Mouse (Mus musculus): ENCODE results near the gene Slc6a16. TPM values are rescaled to one million over a fixed set of nuclear protein-coding genes. Genes with fewer than 3 reads are reported as not detected.

The Slc6a16 gene
- polyA plus RNA-seq (2015; fragmentation: Nextera tagmentation; extraction: Ambion mirVana), result 0.24 and 0.28 TPM in 2 replicates

DNA sequence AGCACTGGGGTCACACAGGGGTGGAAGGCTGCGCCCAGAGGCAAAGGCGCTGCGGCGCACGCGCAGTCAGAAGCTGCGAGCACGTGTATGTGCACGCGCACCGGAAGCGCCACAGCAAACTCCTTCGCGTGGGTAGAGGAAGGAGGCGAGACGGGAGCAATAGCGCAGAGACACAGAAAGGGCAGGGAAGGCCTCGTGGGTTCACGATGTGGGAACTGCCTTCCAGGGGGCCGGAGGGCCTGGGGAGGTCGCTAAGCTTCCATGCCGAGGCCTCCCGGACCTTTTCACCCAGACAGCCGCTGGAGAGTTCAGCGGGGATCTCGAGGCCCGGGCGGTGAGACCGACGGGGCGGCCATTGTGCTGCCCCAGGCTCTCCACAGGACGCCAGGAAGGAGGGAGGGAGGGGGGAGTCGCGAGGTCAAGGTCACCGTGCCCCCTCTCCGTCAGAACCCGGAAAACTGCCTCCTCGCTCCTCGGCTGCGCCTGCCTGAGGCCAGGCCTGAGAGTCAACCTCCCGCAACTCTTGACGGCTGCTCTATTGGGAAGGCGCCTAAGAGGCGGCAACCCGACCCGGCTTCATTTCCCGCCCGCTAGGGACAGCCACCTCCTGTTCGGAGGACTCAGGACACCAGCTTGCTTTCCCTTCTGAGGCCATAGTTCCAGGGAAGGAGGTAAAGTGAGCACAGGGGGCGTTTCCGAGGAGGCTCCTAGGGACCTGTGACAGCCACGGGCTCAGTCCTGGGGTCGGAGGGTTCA, at the start of gene Slc6a16:
Gene Slc6a16, plus strand, starts transcription at position 453 of the 756 bp plus-strand sequence.
- Histone ChIP-seq H3K4me3 (replicated peaks) (peak within 1 kb of the TSS; percentile 32), H3K4me1 (replicated peaks) (peaks cover 11% of the 10 kb centered on the region), H3K9ac (replicated peaks) (peak within 1 kb of the TSS; percentile 42), H3K9me3 (no peaks in the 10 kb centered on the region), H3K36me3 (no peaks in the 10 kb centered on the region), H3K4me2 (replicated peaks) (peak within 1 kb of the TSS; percentile 61), H3K27ac (no peak within 1 kb of the TSS), H3K27me3 (peaks cover 49% of the 10 kb centered on the region)
- ATAC-seq, result peak; percentile 37
- 9% methylated on average over 52 of the region's 53 CpGs for whole genome bisulfite sequencing

- no peak for ATAC-seq
- H3K4me2 ChIP-seq (replicated peaks), result no peak overlapping the region
- peaks cover 14% of the 10 kb centered on the region for H3K4me1 ChIP-seq (replicated peaks)
- no peak overlapping the region for H3K9ac ChIP-seq (replicated peaks)
- H3K4me3 ChIP-seq (replicated peaks), result no peak overlapping the region
- H3K27ac ChIP-seq, result no peak overlapping the region
- H3K36me3 ChIP-seq, result no peaks in the 10 kb centered on the region
- 87% methylated on average over 2 of the region's 2 CpGs for WGBS
- no peaks in the 10 kb centered on the region for H3K9me3 ChIP-seq
- peaks cover 42% of the 10 kb centered on the region for H3K27me3 ChIP-seq
These were observed 49.7 kb upstream of the Slc6a16 start for GRCm38 (mm10) chr7:45191161-45191560.

DNA sequence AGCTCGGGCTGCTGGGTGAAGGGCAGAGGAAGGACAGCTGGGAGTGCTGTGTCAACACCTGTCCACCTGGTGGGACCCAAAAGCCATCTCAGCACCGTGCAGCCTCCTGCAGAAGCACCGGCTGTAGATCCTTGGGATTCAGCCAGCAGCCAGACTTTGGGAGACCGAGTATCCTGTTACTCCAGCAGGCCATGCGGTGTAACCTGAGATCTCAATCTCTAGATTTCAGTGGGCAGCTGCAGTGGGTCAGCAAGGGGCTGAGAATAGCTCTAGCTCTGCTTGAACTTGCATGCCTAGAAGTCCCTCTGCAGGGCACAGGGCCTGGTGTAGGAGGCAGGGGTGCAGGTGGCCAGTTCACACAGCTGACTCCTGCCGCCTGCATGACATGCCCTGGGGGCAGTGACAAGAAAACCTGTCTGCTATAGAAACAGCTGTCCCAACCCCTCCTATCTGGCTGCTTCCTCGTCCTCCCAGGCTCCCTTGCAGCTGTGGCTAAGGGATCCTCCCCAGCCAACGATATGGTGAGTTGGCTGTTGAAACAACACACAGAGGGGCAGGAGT, 49.0 kb upstream of the Slc6a16 start:
- no peak overlapping the region for H3K4me3 ChIP-seq (replicated peaks)
- WGBS, result 29% methylated on average over 8 of the region's 8 CpGs
- H3K36me3 ChIP-seq, result no peaks in the 10 kb centered on the region
- 0 out of 2 replicates have a peak overlapping the region, but pooled peaks have one; percentile 12 for H3K9ac ChIP-seq (replicated peaks)
- H3K9me3 ChIP-seq, result no peaks in the 10 kb centered on the region
- H3K4me2 ChIP-seq (replicated peaks), result no peak overlapping the region
- H3K27ac ChIP-seq, result no peak overlapping the region
- peaks cover 35% of the 10 kb centered on the region for H3K27me3 ChIP-seq
- H3K4me1 ChIP-seq (replicated peaks), result peaks cover 12% of the 10 kb centered on the region
- ATAC-seq, result no peak

- no peak overlapping the region for H3K27ac ChIP-seq
- 87% methylated on average over 7 of the region's 7 CpGs for WGBS
- no peak overlapping the region for H3K4me2 ChIP-seq (replicated peaks)
- H3K4me3 ChIP-seq (replicated peaks), result no peak overlapping the region
- ATAC-seq, result no peak
- 0 out of 2 replicates have a peak overlapping the region, but pooled peaks have one; percentile 19 for H3K9ac ChIP-seq (replicated peaks)
- peaks cover 12% of the 10 kb centered on the region for H3K4me1 ChIP-seq (replicated peaks)
- H3K9me3 ChIP-seq, result no peaks in the 10 kb centered on the region
- H3K36me3 ChIP-seq, result no peaks in the 10 kb centered on the region
- H3K27me3 ChIP-seq, result peaks cover 32% of the 10 kb centered on the region
These were observed 48.1 kb upstream of the Slc6a16 start for GRCm38 (mm10) chr7:45192585-45193310.

DNA sequence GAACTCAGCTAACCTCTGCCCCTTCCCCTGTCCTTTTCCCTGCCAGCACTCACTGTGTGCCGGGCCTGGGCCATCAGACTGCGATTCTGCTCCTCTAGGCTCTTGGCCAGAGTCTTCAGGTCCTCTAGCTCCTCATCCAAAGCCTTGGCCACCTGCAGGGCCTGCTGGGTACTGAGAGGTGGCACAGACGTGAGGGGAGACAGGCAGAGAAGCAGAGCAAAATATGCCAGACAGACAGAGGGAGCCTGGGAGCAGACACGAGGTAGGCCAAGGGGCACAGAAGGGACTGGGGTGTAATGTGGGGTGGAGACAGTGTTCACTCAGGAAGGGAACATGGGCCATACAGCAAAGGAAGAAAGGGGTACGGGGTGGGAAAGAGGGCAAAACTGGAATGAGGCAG, 47.5 kb upstream of the Slc6a16 start:
- no peaks in the 10 kb centered on the region for H3K36me3 ChIP-seq
- no peak overlapping the region for H3K4me2 ChIP-seq (replicated peaks)
- no peaks in the 10 kb centered on the region for H3K9me3 ChIP-seq
- peaks cover 31% of the 10 kb centered on the region for H3K27me3 ChIP-seq
- H3K4me3 ChIP-seq (replicated peaks), result no peak overlapping the region
- 0 out of 2 replicates have a peak overlapping the region, but pooled peaks have one; percentile 19 for H3K9ac ChIP-seq (replicated peaks)
- ATAC-seq, result no peak
- H3K27ac ChIP-seq, result no peak overlapping the region
- 67% methylated on average over 4 of the region's 5 CpGs for WGBS
- peaks cover 14% of the 10 kb centered on the region for H3K4me1 ChIP-seq (replicated peaks)

- no peak for ATAC-seq
These were observed 46.8 kb upstream of the Slc6a16 start for GRCm38 (mm10) chr7:45193871-45194785.

DNA sequence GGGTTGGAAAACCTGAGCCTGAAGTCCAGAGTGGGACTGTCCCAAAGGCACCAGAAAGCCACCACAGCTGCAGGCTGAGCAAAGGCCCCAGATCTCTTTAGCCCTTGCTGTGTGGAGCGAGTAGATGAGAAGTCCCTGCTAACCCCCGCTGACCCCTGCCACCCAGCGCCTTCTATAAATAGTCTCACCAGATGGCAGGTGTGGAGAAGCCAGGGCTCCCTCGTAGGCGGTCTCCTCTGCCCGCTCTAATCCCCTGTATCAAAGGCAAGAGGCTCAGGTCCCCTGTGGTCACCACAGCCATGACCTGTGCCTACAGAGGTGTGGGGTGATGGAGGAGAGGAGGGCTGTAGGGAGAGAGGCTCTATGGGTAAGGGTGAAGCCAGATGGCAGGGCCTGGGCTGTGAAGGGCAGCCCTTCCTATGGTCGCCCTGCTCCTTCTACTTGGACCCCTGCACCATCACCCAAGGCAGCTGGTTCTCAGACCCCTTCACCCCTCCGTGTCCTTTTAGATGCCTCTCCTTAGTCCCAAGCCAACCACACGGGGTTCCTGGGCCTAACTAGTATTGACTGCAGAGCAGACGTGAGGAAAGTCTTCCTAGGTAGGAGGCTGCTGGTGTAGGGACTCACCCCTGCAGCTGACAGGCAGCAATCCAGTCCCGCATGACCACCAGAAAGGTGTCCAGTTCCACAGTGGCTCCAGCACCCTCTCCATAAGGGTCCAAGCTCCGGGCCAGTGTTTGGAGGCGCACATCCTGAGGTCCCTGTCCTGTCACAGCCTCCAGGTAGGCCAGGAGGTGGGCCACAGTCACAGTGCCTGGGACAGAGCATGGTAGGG, 45.3 kb upstream of the Slc6a16 start:
- H3K9ac ChIP-seq (replicated peaks), result no peak overlapping the region
- no peaks in the 10 kb centered on the region for H3K36me3 ChIP-seq
- no peak overlapping the region for H3K4me3 ChIP-seq (replicated peaks)
- H3K4me1 ChIP-seq (replicated peaks), result peaks cover 18% of the 10 kb centered on the region
- no peak for ATAC-seq
- no peak overlapping the region for H3K27ac ChIP-seq
- WGBS, result 63% methylated on average over 13 of the region's 13 CpGs
- H3K4me2 ChIP-seq (replicated peaks), result no peak overlapping the region
- H3K9me3 ChIP-seq, result no peaks in the 10 kb centered on the region
- H3K27me3 ChIP-seq, result peaks cover 11% of the 10 kb centered on the region

More at GRCm38 (mm10) chr7:45193871-45194785, 46.8 kb upstream of the Slc6a16 start:
- peaks cover 24% of the 10 kb centered on the region for H3K27me3 ChIP-seq
- WGBS, result 71% methylated on average over 17 of the region's 17 CpGs
- H3K4me3 ChIP-seq (replicated peaks), result no peak overlapping the region
- H3K4me2 ChIP-seq (replicated peaks), result no peak overlapping the region
- no peak overlapping the region for H3K9ac ChIP-seq (replicated peaks)
- no peak overlapping the region for H3K27ac ChIP-seq
- H3K36me3 ChIP-seq, result no peaks in the 10 kb centered on the region
- H3K9me3 ChIP-seq, result no peaks in the 10 kb centered on the region
- peaks cover 18% of the 10 kb centered on the region for H3K4me1 ChIP-seq (replicated peaks)

- Histone ChIP-seq H3K9ac (replicated peaks) (no peak overlapping the region), H3K4me1 (replicated peaks) (peaks cover 18% of the 10 kb centered on the region), H3K27me3 (peaks cover 12% of the 10 kb centered on the region), H3K4me3 (replicated peaks) (no peak overlapping the region), H3K36me3 (no peaks in the 10 kb centered on the region), H3K27ac (no peak overlapping the region), H3K9me3 (no peaks in the 10 kb centered on the region), H3K4me2 (replicated peaks) (no peak overlapping the region)
- 75% methylated on average over 4 of the region's 4 CpGs for WGBS
- no peak for ATAC-seq
These were observed 44.7 kb upstream of the Slc6a16 start for GRCm38 (mm10) chr7:45196176-45196535.

- Histone ChIP-seq H3K36me3 (no peaks in the 10 kb centered on the region), H3K9me3 (no peaks in the 10 kb centered on the region), H3K4me3 (replicated peaks) (no peak overlapping the region), H3K27me3 (peaks cover 12% of the 10 kb centered on the region), H3K27ac (no peak overlapping the region), H3K9ac (replicated peaks) (no peak overlapping the region; the same call in 1 of the 2 replicates), H3K4me1 (replicated peaks) (peaks cover 15% of the 10 kb centered on the region), H3K4me2 (replicated peaks) (no peak overlapping the region)
- WGBS, result 76% methylated on average over 5 of the region's 5 CpGs
- no peak for ATAC-seq
These were observed 43.9 kb upstream of the Slc6a16 start for GRCm38 (mm10) chr7:45196994-45197393.

- Histone ChIP-seq H3K27ac (no peak overlapping the region), H3K36me3 (no peaks in the 10 kb centered on the region), H3K4me3 (replicated peaks) (no peak overlapping the region), H3K27me3 (peaks cover 21% of the 10 kb centered on the region), H3K9me3 (no peaks in the 10 kb centered on the region), H3K4me1 (replicated peaks) (peaks cover 13% of the 10 kb centered on the region; the same call in 1 of the 2 replicates), H3K4me2 (replicated peaks) (no peak overlapping the region), H3K9ac (replicated peaks) (peak overlapping the region; percentile 25; the same call in 1 of the 2 replicates)
- 10% methylated on average over 5 of the region's 5 CpGs for WGBS
- peak; percentile 70 for ATAC-seq
These were observed 42.5 kb upstream of the Slc6a16 start for GRCm38 (mm10) chr7:45198435-45198834.

Measured in midbrain, embryonic 13.5 days (tissue).